Mouse (Mus musculus) lung, embryonic 15.5 days (tissue): ENCODE measurements around the gene Runx2. TPM values are rescaled to one million over a fixed set of nuclear protein-coding genes. Genes with fewer than 3 reads are reported as not detected.

Source experiments
- ATAC-seq: fragments of 200-750 bp; cut with Nextera tagmentation; 2 replicates; pipeline ENCODE4 v1.8.0; 2017; ENCODE audit warnings: moderate number of reproducible peaks, borderline replicate concordance; ENCODE audit not compliant: low FRiP score, low TSS enrichment; ENCODE audit errors: extremely low read depth
- H3K27ac ChIP-seq: fragments of 300-500 bp; sonication (generic); 2 replicates; pipeline ENCODE4 v1.5.1; 2015; ENCODE audit warnings: moderate library complexity, mild to moderate bottlenecking, inconsistent platforms
- H3K27me3 ChIP-seq: fragments of 300-500 bp; sonication (generic); 2 replicates; pipeline ENCODE4 v1.6.1; 2015; ENCODE audit warnings: inconsistent platforms
- H3K36me3 ChIP-seq: fragments of 300-500 bp; sonication (generic); 2 replicates; pipeline ENCODE4 v1.6.1; 2015; ENCODE audit warnings: inconsistent platforms
- H3K4me1 ChIP-seq: fragments of 300-500 bp; sonication (generic); 2 replicates; pipeline ENCODE4 v1.6.1; 2015; ENCODE audit warnings: inconsistent platforms
- H3K4me2 ChIP-seq: fragments of 300-500 bp; sonication (generic); 2 replicates; pipeline ENCODE4 v1.6.1; 2015; ENCODE audit warnings: inconsistent platforms, mild to moderate bottlenecking, moderate library complexity
- H3K4me3 ChIP-seq: fragments of 300-500 bp; sonication (generic); 2 replicates; pipeline ENCODE4 v1.5.1; 2015; ENCODE audit warnings: mild to moderate bottlenecking, inconsistent platforms
- H3K9ac ChIP-seq: fragments of 300-500 bp; sonication (generic); 2 replicates; pipeline ENCODE4 v1.6.1; 2015; ENCODE audit warnings: inconsistent platforms
- H3K9me3 ChIP-seq: fragments of 300-500 bp; sonication (generic); 2 replicates; pipeline ENCODE4 v1.6.1; 2016; ENCODE audit warnings: inconsistent platforms
- WGBS: fragments of 180-500 bp; shearing (Covaris S2); methylation state at CpG from one replicate; pipeline ENCODE4 v1.1.7; 2015; 5-methylcytosine and 5-hydroxymethylcytosine counted together
- polyA plus RNA-seq: library from polyadenylated mRNA; unstranded; fragments of >200 nt; fragmentation: Nextera tagmentation; extraction: Ambion mirVana; gene quantifications from 2 replicates; pipeline ENCODE4 v1.2.1, GENCODE M21; 2015

The Runx2 gene
- polyA plus RNA-seq, 1 experiment from 2014 or later: 0.80 TPM

GRCm38 (mm10) chr17:44632941-44633340 is 181.7 kb downstream of the Runx2 start:
- no peaks in the 10 kb centered on the region for H3K9me3 ChIP-seq
- no peak overlapping the region for H3K4me3 ChIP-seq
- 0 out of 2 replicates have a peak, but pooled peaks cover 4% of the 10 kb centered on the region for H3K4me1 ChIP-seq
- 92% methylated on average over 2 of the region's 2 CpGs for whole genome bisulfite sequencing
- no peak overlapping the region for H3K4me2 ChIP-seq
- H3K36me3 ChIP-seq: no peaks in the 10 kb centered on the region
- H3K9ac ChIP-seq: no peak overlapping the region
- H3K27me3 ChIP-seq: no peaks in the 10 kb centered on the region
- no peak overlapping the region for H3K27ac ChIP-seq
- ATAC-seq: no peak

GRCm38 (mm10) chr17:44632292-44632691 is 182.3 kb downstream of the Runx2 start:
- 56% methylated on average over 4 of the region's 4 CpGs for WGBS
- H3K4me2 ChIP-seq: no peak overlapping the region

GRCm38 (mm10) chr17:44631577-44631976 is 183.0 kb downstream of the Runx2 start:
- Histone ChIP-seq H3K36me3 (no peaks in the 10 kb centered on the region), H3K27me3 (no peaks in the 10 kb centered on the region), H3K4me1 (no peaks in the 10 kb centered on the region), H3K9me3 (no peaks in the 10 kb centered on the region), H3K4me3 (no peak overlapping the region), H3K27ac (no peak overlapping the region), H3K9ac (no peak overlapping the region), H3K4me2 (no peak overlapping the region)
- 74% methylated on average over 4 of the region's 4 CpGs for WGBS
- no peak for ATAC-seq

More at GRCm38 (mm10) chr17:44632292-44632691, 182.3 kb downstream of the Runx2 start:
- Histone ChIP-seq H3K9ac (no peak overlapping the region), H3K9me3 (no peaks in the 10 kb centered on the region), H3K27me3 (no peaks in the 10 kb centered on the region), H3K36me3 (no peaks in the 10 kb centered on the region), H3K27ac (no peak overlapping the region), H3K4me3 (no peak overlapping the region), H3K4me1 (0 out of 2 replicates have a peak, but pooled peaks cover 2% of the 10 kb centered on the region)
- ATAC-seq: no peak

- Histone ChIP-seq H3K4me3 (no peak overlapping the region), H3K36me3 (no peaks in the 10 kb centered on the region), H3K4me1 (peaks cover 16% of the 10 kb centered on the region; the same call in 1 of the 2 replicates), H3K27ac (no peak overlapping the region), H3K9ac (no peak overlapping the region), H3K27me3 (no peaks in the 10 kb centered on the region), H3K4me2 (no peak overlapping the region), H3K9me3 (no peaks in the 10 kb centered on the region)
- WGBS: 83% methylated on average over 6 of the region's 6 CpGs
- no peak for ATAC-seq
These were observed 187.3 kb downstream of the Runx2 start for GRCm38 (mm10) chr17:44627317-44627716.

GRCm38 (mm10) chr17:44623707-44624106 is 190.9 kb downstream of the Runx2 start:
- no peak overlapping the region for H3K9ac ChIP-seq
- H3K4me3 ChIP-seq: no peak overlapping the region
- no peak; the same call in none of the 2 replicates for ATAC-seq
- H3K4me1 ChIP-seq: peaks cover 16% of the 10 kb centered on the region; the same call in 1 of the 2 replicates
- H3K9me3 ChIP-seq: no peaks in the 10 kb centered on the region
- peak overlapping the region; percentile 29 for H3K4me2 ChIP-seq
- no peaks in the 10 kb centered on the region for H3K27me3 ChIP-seq
- WGBS: 16% methylated on average over 2 of the region's 2 CpGs
- H3K27ac ChIP-seq: peak overlapping the region; percentile 65
- H3K36me3 ChIP-seq: no peaks in the 10 kb centered on the region

- Histone ChIP-seq H3K4me2 (peak overlapping the region; percentile 29), H3K9ac (no peak overlapping the region), H3K27me3 (no peaks in the 10 kb centered on the region), H3K36me3 (no peaks in the 10 kb centered on the region), H3K4me1 (peaks cover 16% of the 10 kb centered on the region; the same call in 1 of the 2 replicates), H3K27ac (peak overlapping the region; percentile 65), H3K9me3 (no peaks in the 10 kb centered on the region), H3K4me3 (no peak overlapping the region)
- peak; percentile 13; the same call in 1 of the 2 replicates for ATAC-seq
- 19% methylated on average over 8 of the region's 8 CpGs for WGBS
These were observed 191.3 kb downstream of the Runx2 start for GRCm38 (mm10) chr17:44623271-44623670.

- Histone ChIP-seq H3K4me1 (peaks cover 25% of the 10 kb centered on the region), H3K27me3 (no peaks in the 10 kb centered on the region), H3K27ac (no peak overlapping the region), H3K4me3 (no peak overlapping the region), H3K9me3 (no peaks in the 10 kb centered on the region), H3K36me3 (no peaks in the 10 kb centered on the region), H3K4me2 (no peak overlapping the region), H3K9ac (no peak overlapping the region)
- ATAC-seq: no peak
- WGBS: 85% methylated on average over 2 of the region's 2 CpGs
These were observed 194.1 kb downstream of the Runx2 start for GRCm38 (mm10) chr17:44620456-44620855.

GRCm38 (mm10) chr17:44618691-44619090 is 195.9 kb downstream of the Runx2 start:
- WGBS: 32% methylated on average over 11 of the region's 11 CpGs
- Histone ChIP-seq H3K27ac (peak overlapping the region; percentile 57; the same call in 1 of the 2 replicates), H3K4me2 (peak overlapping the region; percentile 47), H3K9ac (no peak overlapping the region), H3K4me3 (peak overlapping the region; percentile 20), H3K36me3 (no peaks in the 10 kb centered on the region), H3K4me1 (peaks cover 21% of the 10 kb centered on the region), H3K9me3 (no peaks in the 10 kb centered on the region), H3K27me3 (no peaks in the 10 kb centered on the region)
- no peak for ATAC-seq

GRCm38 (mm10) chr17:44618175-44618574 is 196.4 kb downstream of the Runx2 start:
- peak; percentile 79; the same call in 1 of the 2 replicates for ATAC-seq
- 22% methylated on average over 10 of the region's 10 CpGs for WGBS
- Histone ChIP-seq H3K4me1 (peaks cover 18% of the 10 kb centered on the region), H3K36me3 (no peaks in the 10 kb centered on the region), H3K27ac (peak overlapping the region; percentile 57), H3K27me3 (no peaks in the 10 kb centered on the region), H3K4me2 (peak overlapping the region; percentile 47), H3K9ac (no peak overlapping the region), H3K9me3 (no peaks in the 10 kb centered on the region), H3K4me3 (peak overlapping the region; percentile 20; the same call in 1 of the 2 replicates)

GRCm38 (mm10) chr17:44617741-44618140 is 196.9 kb downstream of the Runx2 start:
- H3K27me3 ChIP-seq: no peaks in the 10 kb centered on the region
- H3K4me3 ChIP-seq: no peak overlapping the region
- peak overlapping the region; percentile 57 for H3K27ac ChIP-seq
- no peak overlapping the region for H3K9ac ChIP-seq
- peak; percentile 20; the same call in 1 of the 2 replicates for ATAC-seq
- 27% methylated on average over 2 of the region's 2 CpGs for WGBS
- no peaks in the 10 kb centered on the region for H3K9me3 ChIP-seq
- H3K4me2 ChIP-seq: no peak overlapping the region
- H3K36me3 ChIP-seq: no peaks in the 10 kb centered on the region
- H3K4me1 ChIP-seq: peaks cover 14% of the 10 kb centered on the region

- no peak overlapping the region for H3K9ac ChIP-seq
- WGBS: 67% methylated on average over 26 of the region's 26 CpGs
- no peak overlapping the region for H3K4me2 ChIP-seq
These were observed 200.6 kb downstream of the Runx2 start for GRCm38 (mm10) chr17:44613716-44614715.

GRCm38 (mm10) chr17:44612641-44613040 is 202.0 kb downstream of the Runx2 start:
- peaks cover 6% of the 10 kb centered on the region; the same call in 1 of the 2 replicates for H3K27me3 ChIP-seq
- no peak overlapping the region for H3K27ac ChIP-seq
- no peak overlapping the region for H3K4me2 ChIP-seq
- WGBS: 32% methylated on average over 8 of the region's 8 CpGs
- no peaks in the 10 kb centered on the region for H3K36me3 ChIP-seq
- no peak overlapping the region for H3K4me3 ChIP-seq
- H3K9ac ChIP-seq: no peak overlapping the region
- H3K9me3 ChIP-seq: no peaks in the 10 kb centered on the region
- H3K4me1 ChIP-seq: peaks cover 6% of the 10 kb centered on the region; the same call in 1 of the 2 replicates
- no peak for ATAC-seq

More at GRCm38 (mm10) chr17:44613716-44614715, 200.6 kb downstream of the Runx2 start:
- H3K4me1 ChIP-seq: peaks cover 12% of the 10 kb centered on the region
- no peak overlapping the region for H3K4me3 ChIP-seq
- no peak for ATAC-seq
- H3K9me3 ChIP-seq: no peaks in the 10 kb centered on the region
- H3K36me3 ChIP-seq: no peaks in the 10 kb centered on the region
- H3K27ac ChIP-seq: no peak overlapping the region
- peaks cover 4% of the 10 kb centered on the region; the same call in 1 of the 2 replicates for H3K27me3 ChIP-seq
